Mouse (Mus musculus) hindbrain, embryonic 14.5 days (tissue): ENCODE data around the gene Ciao2a. TPM values are rescaled to one million over a fixed set of nuclear protein-coding genes. Genes with fewer than 3 reads are reported as not detected.

ENCODE experiments used
- ATAC-seq: fragments of 200-750 bp; cut with Nextera tagmentation; 2 replicates; pipeline ENCODE4 v1.8.0; 2017; ENCODE audit warnings: moderate number of reproducible peaks, mild to moderate bottlenecking, moderate TSS enrichment, moderate library complexity; ENCODE audit not compliant: low FRiP score
- DNase-seq: peaks from one replicate; pipeline ENCODE4 v3.0.0-alpha.2; 2015; ENCODE audit warnings: low spot score
- H3K27ac ChIP-seq: fragments of 300-500 bp; sonication (generic); 2 replicates; pipeline ENCODE4 v1.5.1; 2014; ENCODE audit warnings: mild to moderate bottlenecking, moderate library complexity
- H3K27me3 ChIP-seq: fragments of 300-500 bp; sonication (generic); 2 replicates; pipeline ENCODE4 v1.6.1; 2014; ENCODE audit warnings: mild to moderate bottlenecking, low read length, mixed read lengths; ENCODE audit not compliant: control insufficient read depth, insufficient read depth
- H3K36me3 ChIP-seq: fragments of 300-500 bp; sonication (generic); replicated peaks from 2 replicates; pipeline ENCODE4 v1.6.1; 2014; ENCODE audit not compliant: control insufficient read depth, insufficient read depth
- H3K4me1 ChIP-seq: fragments of 300-500 bp; sonication (generic); replicated peaks from 2 replicates; pipeline ENCODE4 v1.6.1; 2014; ENCODE audit warnings: antibody characterized with exemption, low read length, mixed read lengths; ENCODE audit not compliant: control insufficient read depth, insufficient read depth
- H3K4me2 ChIP-seq: fragments of 300-500 bp; sonication (generic); replicated peaks from 2 replicates; pipeline ENCODE4 v1.6.1; 2014; ENCODE audit warnings: mild to moderate bottlenecking, moderate library complexity
- H3K4me3 ChIP-seq: fragments of 300-500 bp; sonication (generic); replicated peaks from 2 replicates; pipeline ENCODE4 v1.5.1; 2014; ENCODE audit warnings: mild to moderate bottlenecking, low read length
- H3K9ac ChIP-seq: fragments of 300-500 bp; sonication (generic); 2 replicates; pipeline ENCODE4 v1.6.1; 2014
- H3K9me3 ChIP-seq: fragments of 300-500 bp; sonication (generic); 2 replicates; pipeline ENCODE4 v1.6.1; 2016; ENCODE audit warnings: low read length; ENCODE audit not compliant: control insufficient read depth
- WGBS: fragments of 180-500 bp; shearing (Covaris S2); extraction: QIAGEN DNeasy Blood & Tissue Kit; methylation state at CpG from one replicate; pipeline ENCODE4 v1.1.7; 2014; 5-methylcytosine and 5-hydroxymethylcytosine counted together
- polyA plus RNA-seq: library from polyadenylated mRNA; unstranded; fragments of >200 nt; fragmentation: Nextera tagmentation; extraction: Ambion mirVana; gene quantifications from 2 replicates; pipeline ENCODE4 v1.2.1, GENCODE M21; 2014

The Ciao2a gene
- polyA plus RNA-seq, result 65.8 and 72.2 TPM in 2 replicates

DNA sequence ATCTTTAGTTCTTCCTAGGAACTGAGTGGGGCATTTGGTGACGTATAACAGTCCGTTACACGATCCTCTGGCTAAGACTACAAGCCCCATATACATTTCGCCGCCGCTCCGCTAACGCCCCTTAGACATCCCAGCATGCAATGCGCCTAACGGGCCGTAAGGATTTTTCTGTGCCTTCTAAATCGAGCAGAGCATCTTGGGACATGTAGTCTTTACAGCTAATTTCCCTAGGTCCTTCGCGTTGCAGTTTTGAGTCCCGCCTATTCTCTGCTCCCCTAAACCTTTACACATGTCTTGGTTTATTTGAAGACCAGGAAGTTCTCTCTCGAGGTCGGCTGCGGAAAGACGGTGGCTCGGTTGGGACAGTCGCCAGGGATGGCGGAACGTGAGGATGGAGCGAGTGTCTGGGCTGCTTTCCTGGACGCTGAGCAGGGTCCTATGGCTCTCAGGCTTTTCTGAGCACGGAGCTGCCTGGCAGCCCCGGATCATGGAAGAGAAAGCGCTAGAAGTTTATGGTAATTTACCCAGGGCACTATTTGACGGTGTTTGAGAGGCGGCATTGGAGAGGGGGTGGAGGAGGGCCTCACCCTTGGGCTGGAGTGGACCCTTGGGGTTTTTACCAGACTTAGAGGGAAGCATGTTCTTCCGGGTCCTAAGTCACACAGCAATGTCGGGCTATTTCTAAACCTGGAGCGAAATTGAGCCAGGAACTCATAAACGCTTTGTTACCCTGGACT is at the start of gene Ciao2a, which contains the start of gene Snx1:
Ciao2a (plus strand) TSS at position 156 of the 737 bp plus-strand sequence.
Snx1 (minus strand) TSS at position 132 of the 737 bp plus-strand sequence.
- Histone ChIP-seq H3K9me3 (no peaks in the 10 kb centered on the region), H3K36me3 (no peaks in the 10 kb centered on the region), H3K27ac (peak within 1 kb of the TSS; percentile 92), H3K27me3 (no peaks in the 10 kb centered on the region), H3K4me2 (peak within 1 kb of the TSS; percentile 69), H3K4me1 (peaks cover 29% of the 10 kb centered on the region), H3K9ac (peak within 1 kb of the TSS; percentile 65), H3K4me3 (peak within 1 kb of the TSS; percentile 52)
- WGBS, result 3% methylated on average over 34 of the region's 34 CpGs
- DNase-seq, result peak; percentile 96
- ATAC-seq, result peak; percentile 72

DNA sequence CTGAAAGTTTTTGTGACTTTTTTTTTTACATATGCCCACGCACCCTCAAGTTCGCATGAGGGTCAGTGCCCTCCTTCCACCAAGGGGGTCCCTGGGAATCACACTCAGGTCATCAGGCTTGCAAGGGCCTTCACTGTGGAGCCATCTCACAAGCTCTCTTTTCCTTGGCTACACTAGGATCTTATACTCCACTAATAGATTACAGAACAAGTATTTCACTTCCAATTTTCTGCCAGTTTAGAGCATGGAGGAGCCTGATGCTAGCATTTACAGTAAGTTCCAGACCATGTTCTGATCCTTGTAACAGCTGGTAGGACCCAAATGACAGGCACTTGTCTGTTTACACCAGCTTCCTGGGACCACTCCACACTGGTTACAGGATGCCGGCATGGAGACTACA is 48.3 kb upstream of the Ciao2a start:
- Histone ChIP-seq H3K27ac (no peak overlapping the region; the same call in 1 of the 2 replicates), H3K36me3 (no peaks in the 10 kb centered on the region), H3K9ac (no peak overlapping the region), H3K27me3 (no peaks in the 10 kb centered on the region), H3K9me3 (no peaks in the 10 kb centered on the region), H3K4me1 (no peaks in the 10 kb centered on the region), H3K4me3 (no peak overlapping the region), H3K4me2 (0 out of 2 replicates have a peak overlapping the region, but pooled peaks have one; percentile 9)
- DNase-seq (no peak), ATAC-seq (no peak)
- WGBS, result 77% methylated on average over 3 of the region's 3 CpGs

DNA sequence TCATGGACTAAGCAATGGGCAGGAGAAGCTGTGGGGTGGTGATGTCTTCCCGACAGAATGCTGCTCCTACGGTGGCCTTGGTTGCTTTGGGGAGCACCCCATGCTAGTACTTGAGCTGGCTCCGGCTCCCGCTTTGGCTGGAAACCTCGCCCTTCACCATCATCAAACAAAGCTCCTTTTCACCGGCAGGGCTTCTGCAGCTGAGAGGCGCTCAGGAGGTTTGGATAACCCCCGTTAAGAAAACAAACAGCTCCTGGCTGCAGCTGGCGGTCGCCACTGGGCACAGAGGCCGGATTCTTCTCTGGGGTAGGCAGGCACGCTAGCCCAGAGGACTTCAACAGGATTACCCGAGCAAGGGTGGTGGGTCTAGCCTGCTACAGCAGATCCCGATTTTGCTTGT is 47.9 kb upstream of the Ciao2a start:
- Histone ChIP-seq H3K4me2 (0 out of 2 replicates have a peak overlapping the region, but pooled peaks have one; percentile 9), H3K27me3 (no peaks in the 10 kb centered on the region), H3K4me1 (no peaks in the 10 kb centered on the region), H3K9ac (no peak overlapping the region), H3K9me3 (no peaks in the 10 kb centered on the region), H3K4me3 (no peak overlapping the region), H3K27ac (no peak overlapping the region; the same call in 1 of the 2 replicates), H3K36me3 (no peaks in the 10 kb centered on the region)
- WGBS, result 12% methylated on average over 14 of the region's 14 CpGs
- ATAC-seq, result no peak
- no peak for DNase-seq

DNA sequence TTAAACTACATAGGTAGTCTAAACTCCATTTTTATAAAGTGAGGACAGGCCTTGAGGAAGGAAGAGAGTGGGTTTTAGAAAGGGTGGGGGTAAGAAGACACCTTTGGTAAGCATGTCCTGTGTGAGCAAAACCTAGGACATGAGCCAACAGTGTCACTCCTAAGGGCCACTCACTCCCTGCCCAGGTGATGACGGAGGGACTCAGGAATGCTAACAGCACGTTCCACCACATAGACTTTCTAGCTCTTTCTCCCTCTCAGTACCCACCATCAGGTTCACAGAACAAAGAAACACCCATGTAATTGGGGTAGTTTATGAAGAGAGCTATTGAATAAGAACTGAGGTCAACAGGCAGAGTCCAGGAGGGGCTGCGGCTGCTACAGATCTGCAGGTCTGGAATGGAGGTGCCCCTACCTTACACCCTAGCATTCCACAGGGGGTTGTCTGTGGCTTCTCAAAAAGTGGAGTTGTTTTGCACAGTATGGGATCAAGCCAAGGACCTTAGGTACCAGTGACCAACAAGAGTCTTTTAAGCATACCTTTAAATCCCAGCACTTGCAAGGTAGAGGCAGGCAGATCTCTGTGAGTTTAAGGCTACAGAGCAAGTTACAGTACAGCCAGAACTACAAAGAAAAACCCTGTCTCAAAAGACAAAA is 45.5 kb upstream of the Ciao2a start:
- ATAC-seq, result no peak
- H3K27me3 ChIP-seq, result no peaks in the 10 kb centered on the region
- H3K36me3 ChIP-seq, result no peaks in the 10 kb centered on the region
- WGBS, result 84% methylated on average over 3 of the region's 3 CpGs
- no peak overlapping the region for H3K4me3 ChIP-seq
- no peak overlapping the region for H3K27ac ChIP-seq
- H3K4me2 ChIP-seq, result no peak overlapping the region
- no peak for DNase-seq
- no peaks in the 10 kb centered on the region for H3K9me3 ChIP-seq
- H3K4me1 ChIP-seq, result no peaks in the 10 kb centered on the region
- no peak overlapping the region for H3K9ac ChIP-seq

DNA sequence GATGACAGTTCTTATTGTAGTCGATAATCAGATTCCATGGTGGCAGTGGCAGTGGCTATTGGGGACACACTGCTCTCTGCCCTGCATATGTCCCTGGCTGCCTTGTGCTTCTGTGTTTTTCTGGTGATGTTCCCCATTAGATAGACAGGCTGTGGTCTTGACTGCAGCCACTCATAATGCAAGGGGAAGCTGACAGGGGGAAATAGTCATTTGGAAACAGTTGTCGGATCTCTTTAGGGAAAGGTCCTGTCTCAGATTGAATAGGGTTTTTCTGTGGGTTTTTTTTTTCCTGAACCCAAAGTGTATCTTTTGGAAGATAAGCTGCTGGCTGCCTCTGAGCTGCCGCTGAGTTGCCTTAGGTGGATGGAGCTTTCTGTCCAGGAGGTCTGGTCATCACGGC is 44.4 kb upstream of the Ciao2a start:
- Histone ChIP-seq H3K9ac (no peak overlapping the region), H3K4me3 (no peak overlapping the region), H3K27ac (no peak overlapping the region), H3K4me1 (no peaks in the 10 kb centered on the region), H3K27me3 (no peaks in the 10 kb centered on the region), H3K9me3 (no peaks in the 10 kb centered on the region), H3K36me3 (peaks cover 9% of the 10 kb centered on the region), H3K4me2 (no peak overlapping the region)
- no peak for DNase-seq
- no peak for ATAC-seq
- WGBS, result 92% methylated on average over 4 of the region's 4 CpGs

DNA sequence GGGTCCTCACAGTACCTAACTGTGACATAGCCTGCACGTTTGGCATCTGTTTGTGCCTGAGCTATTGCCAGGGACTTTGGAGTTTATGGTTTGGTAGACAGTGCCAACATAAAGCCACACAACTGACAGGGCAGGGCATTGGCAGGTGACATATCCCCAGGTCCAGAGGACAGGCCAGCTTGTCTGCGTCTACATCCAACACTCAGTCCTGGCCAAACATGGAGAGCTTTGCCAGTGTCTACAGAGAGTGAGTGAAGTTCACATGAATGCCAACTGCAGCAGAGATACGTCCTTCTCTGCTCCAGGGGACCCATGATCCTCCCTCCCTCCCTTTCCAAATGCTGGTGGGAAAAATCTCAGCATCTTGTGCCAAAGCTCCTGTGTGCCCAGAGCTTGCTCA is 42.2 kb upstream of the Ciao2a start:
- no peak for ATAC-seq
- no peaks in the 10 kb centered on the region for H3K9me3 ChIP-seq
- no peaks in the 10 kb centered on the region for H3K4me1 ChIP-seq
- 85% methylated on average over 3 of the region's 3 CpGs for WGBS
- no peak overlapping the region for H3K4me2 ChIP-seq
- no peak for DNase-seq
- no peak overlapping the region for H3K4me3 ChIP-seq
- no peak overlapping the region for H3K27ac ChIP-seq
- no peak overlapping the region for H3K9ac ChIP-seq
- H3K36me3 ChIP-seq, result peaks cover 30% of the 10 kb centered on the region
- H3K27me3 ChIP-seq, result no peaks in the 10 kb centered on the region

DNA sequence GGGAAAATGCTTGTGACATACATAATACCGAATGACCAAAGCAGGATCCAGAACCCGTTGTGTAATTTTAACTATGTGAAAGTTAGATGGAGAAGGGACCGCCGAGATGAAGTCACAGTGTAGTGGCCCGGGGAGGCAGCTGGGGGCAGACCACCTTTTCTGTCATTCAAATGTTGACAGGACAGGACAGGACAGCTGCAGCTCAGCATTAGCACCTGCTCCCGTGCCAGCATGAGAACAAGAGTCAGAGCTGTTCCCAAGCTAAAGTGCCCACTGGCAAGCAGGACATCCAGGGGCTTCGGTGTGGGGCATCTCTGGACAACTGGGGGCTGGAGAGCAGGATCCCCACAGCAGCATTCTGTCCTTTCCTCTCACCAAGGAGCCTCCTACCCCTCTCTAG is 39.3 kb upstream of the Ciao2a start:
- no peak for DNase-seq
- 96% methylated on average over 7 of the region's 7 CpGs for WGBS
- H3K9ac ChIP-seq, result no peak overlapping the region
- H3K36me3 ChIP-seq, result peaks cover 59% of the 10 kb centered on the region
- H3K4me1 ChIP-seq, result no peaks in the 10 kb centered on the region
- H3K27me3 ChIP-seq, result no peaks in the 10 kb centered on the region
- no peak for ATAC-seq
- no peak overlapping the region for H3K4me2 ChIP-seq
- no peaks in the 10 kb centered on the region for H3K9me3 ChIP-seq
- H3K27ac ChIP-seq, result no peak overlapping the region
- H3K4me3 ChIP-seq, result no peak overlapping the region

DNA sequence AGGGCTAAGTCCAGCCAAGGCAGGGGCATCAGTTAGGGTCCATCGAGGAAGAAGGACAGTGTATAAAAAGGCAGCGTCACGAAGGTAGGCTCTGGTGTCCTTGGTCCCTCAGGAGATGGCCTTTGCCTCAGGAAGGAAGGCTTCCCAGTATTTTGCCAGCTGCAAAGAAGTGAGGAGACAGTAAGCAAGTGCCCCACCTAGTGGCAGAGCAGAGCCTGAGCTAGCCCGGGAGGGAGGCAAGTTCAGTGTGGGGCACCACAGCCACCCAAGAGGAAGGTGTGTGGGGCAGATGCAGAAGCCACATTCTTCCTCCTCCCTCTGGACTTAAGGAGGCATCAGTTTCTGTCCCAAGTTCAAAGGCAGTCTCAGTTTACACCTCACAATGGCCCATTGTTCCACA is 38.0 kb upstream of the Ciao2a start:
- H3K4me1 ChIP-seq, result no peaks in the 10 kb centered on the region
- no peak overlapping the region for H3K4me2 ChIP-seq
- H3K27me3 ChIP-seq, result no peaks in the 10 kb centered on the region
- 40% methylated on average over 4 of the region's 4 CpGs for WGBS
- no peaks in the 10 kb centered on the region for H3K9me3 ChIP-seq
- peaks cover 73% of the 10 kb centered on the region for H3K36me3 ChIP-seq
- ATAC-seq (no peak), DNase-seq (peak; percentile 34)
- H3K4me3 ChIP-seq, result no peak overlapping the region
- no peak overlapping the region for H3K9ac ChIP-seq
- H3K27ac ChIP-seq, result no peak overlapping the region

DNA sequence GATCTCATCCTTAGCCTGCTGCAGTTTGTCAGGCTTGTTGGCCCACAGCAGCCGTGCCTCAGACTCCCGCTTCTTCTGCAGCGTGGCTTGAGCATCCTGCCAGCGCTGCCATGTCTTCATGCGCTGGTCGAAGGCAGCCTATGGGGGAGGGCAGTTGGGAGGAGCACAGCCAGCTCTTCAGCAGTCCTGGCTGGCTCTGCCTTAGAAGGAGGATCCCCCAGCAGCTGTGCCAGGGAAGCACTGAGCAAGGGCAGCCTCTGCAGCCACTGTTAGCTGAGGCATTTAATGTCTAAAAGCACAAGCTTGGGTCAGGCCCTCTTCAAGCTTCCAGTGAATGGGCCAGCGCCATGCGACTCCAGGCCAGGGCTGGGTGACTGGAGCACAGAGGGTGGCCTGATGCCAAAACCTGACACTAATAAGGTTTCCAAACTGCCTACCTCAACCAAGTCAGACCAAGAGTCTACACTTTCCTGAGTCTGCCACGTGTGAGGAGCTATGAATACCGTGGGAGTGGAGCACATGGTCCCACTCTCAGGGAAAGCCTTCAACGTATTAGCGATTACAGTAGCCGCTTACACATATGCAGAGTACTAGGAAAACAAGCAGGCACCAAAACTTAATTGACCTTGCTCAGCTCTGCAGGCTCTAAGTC is 35.7 kb upstream of the Ciao2a start:
- WGBS, result 90% methylated on average over 13 of the region's 13 CpGs
- ATAC-seq (no peak), DNase-seq (no peak)
- H3K4me3 ChIP-seq, result no peak overlapping the region
- no peaks in the 10 kb centered on the region for H3K4me1 ChIP-seq
- H3K27ac ChIP-seq, result no peak overlapping the region
- no peaks in the 10 kb centered on the region for H3K27me3 ChIP-seq
- no peaks in the 10 kb centered on the region for H3K9me3 ChIP-seq
- no peak overlapping the region for H3K9ac ChIP-seq
- H3K4me2 ChIP-seq, result no peak overlapping the region
- peaks cover 96% of the 10 kb centered on the region for H3K36me3 ChIP-seq
